Mouse (Mus musculus): ENCODE results near the gene 2310022A10Rik.
A peak's percentile ranks its signal among the peaks of the same experiment; 100 is the strongest.

Gene 2310022A10Rik

GRCm38 (mm10) chr7:27590566-27591213 is 37.7 kb downstream of the 2310022A10Rik start:
- DNase-seq (ENCODE audit: low spot score), result no peak

GRCm38 (mm10) chr7:27591266-27592216 is 38.5 kb downstream of the 2310022A10Rik start, which contains the start of gene Akt2:
Akt2 (plus strand) TSS chr7:27591552.
- peak; percentile 90 for DNase-seq (ENCODE audit: low spot score)

- DNase-seq (ENCODE audit: low spot score), result peak; percentile 45
Measured at GRCm38 (mm10) chr7:27592217-27592929, 39.3 kb downstream of the 2310022A10Rik start.

GRCm38 (mm10) chr7:27592934-27593645 is 40.1 kb downstream of the 2310022A10Rik start:
- DNase-seq (ENCODE audit: low spot score), result no peak

GRCm38 (mm10) chr7:27596586-27597503 is 43.8 kb downstream of the 2310022A10Rik start:
- DNase-seq (ENCODE audit: low spot score), result peak; percentile 68

GRCm38 (mm10) chr7:27598053-27598452 is 45.0 kb downstream of the 2310022A10Rik start:
- no peak for DNase-seq (ENCODE audit: low spot score)

- DNase-seq (ENCODE audit: low spot score), result no peak
Measured at GRCm38 (mm10) chr7:27601628-27602027, 48.6 kb downstream of the 2310022A10Rik start.

GRCm38 (mm10) chr7:27602161-27602560 is 49.1 kb downstream of the 2310022A10Rik start:
- no peak for DNase-seq (ENCODE audit: low spot score)

- DNase-seq (ENCODE audit: low spot score), result no peak
Measured at GRCm38 (mm10) chr7:27602835-27603234, 49.8 kb downstream of the 2310022A10Rik start.

- DNase-seq (ENCODE audit: low spot score), result no peak
Measured at GRCm38 (mm10) chr7:27604661-27605348, 51.8 kb downstream of the 2310022A10Rik start.

GRCm38 (mm10) chr7:27605499-27606285 is 52.7 kb downstream of the 2310022A10Rik start:
- peak; percentile 63 for DNase-seq (ENCODE audit: low spot score)

GRCm38 (mm10) chr7:27606481-27607254 is 53.6 kb downstream of the 2310022A10Rik start:
- DNase-seq (ENCODE audit: low spot score), result no peak

GRCm38 (mm10) chr7:27607580-27607979 is 54.5 kb downstream of the 2310022A10Rik start:
- peak; percentile 34 for DNase-seq (ENCODE audit: low spot score)

- no peak for DNase-seq (ENCODE audit: low spot score)
Measured at GRCm38 (mm10) chr7:27608130-27608529, 55.1 kb downstream of the 2310022A10Rik start.

GRCm38 (mm10) chr7:27609285-27609684 is 56.3 kb downstream of the 2310022A10Rik start:
- no peak for DNase-seq (ENCODE audit: low spot score)

GRCm38 (mm10) chr7:27609688-27610087 is 56.7 kb downstream of the 2310022A10Rik start:
- DNase-seq (ENCODE audit: low spot score), result no peak

GRCm38 (mm10) chr7:27610370-27610769 is 57.3 kb downstream of the 2310022A10Rik start:
- no peak for DNase-seq (ENCODE audit: low spot score)

- no peak for DNase-seq (ENCODE audit: low spot score)
Measured at GRCm38 (mm10) chr7:27610871-27611270, 57.8 kb downstream of the 2310022A10Rik start.

Measured in urinary bladder, postnatal 14 days (tissue).